Mouse (Mus musculus) gastrocnemius, postnatal 14 days (tissue): ENCODE results near the gene Tfap4. TPM values are rescaled to one million over a fixed set of nuclear protein-coding genes. Genes with fewer than 3 reads are reported as not detected.

Experiments used
- DNase-seq: peaks from one replicate; pipeline ENCODE4 v3.0.0; 2021; ENCODE audit warnings: mixed read lengths
- intact Hi-C: fragments of 180-260 bp; cut with DNase I; formaldehyde crosslinking; loops from one replicate; pipeline ENCODE4 v1.15.1; 2025; ENCODE audit warnings: low total_unique reads
- total RNA-seq, 2 experiments: library from RNA; stranded (reverse); gene quantifications; 2 replicates each; pipeline ENCODE4 v1.2.3; 2021

Gene Tfap4
- total RNA-seq, 2 experiments from 2014 or later = 4.1 to 4.4 TPM

GRCm38 (mm10) chr16:4558980-4559631 lies 548 bp downstream of the Tfap4 start:
- intact Hi-C loops = no loop called here
- peak; percentile 69 for DNase-seq

DNA sequence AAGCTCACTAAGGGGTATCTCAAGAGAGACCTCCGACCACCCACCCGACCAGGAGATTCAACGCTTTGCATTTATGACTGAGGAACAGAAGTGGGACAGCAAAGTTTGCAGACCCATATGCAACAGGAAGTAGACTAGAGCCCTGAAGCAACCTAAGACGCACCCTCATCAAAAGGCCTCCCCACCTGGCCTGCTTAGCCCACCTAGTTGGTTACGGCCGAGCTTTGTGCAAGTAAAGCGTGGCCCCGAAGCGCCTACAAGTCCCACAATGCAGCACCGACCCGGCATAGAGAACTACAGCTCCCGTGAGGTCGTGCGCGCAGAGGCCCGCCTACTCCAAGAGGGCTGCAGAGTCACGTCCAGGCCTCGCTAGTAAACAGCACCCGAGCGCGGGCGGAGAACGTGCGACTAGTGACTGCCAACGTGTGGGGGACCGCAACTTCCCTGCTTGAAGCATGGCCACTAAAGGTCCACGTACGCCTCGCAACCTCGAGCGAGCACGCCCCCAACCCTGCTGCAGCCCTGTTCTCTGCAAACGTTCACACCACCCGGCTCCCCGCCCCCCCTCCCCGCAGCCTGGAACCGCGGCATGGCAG lies 1.2 kb downstream of the Tfap4 start:
- intact Hi-C loops = no loop called here

DNA sequence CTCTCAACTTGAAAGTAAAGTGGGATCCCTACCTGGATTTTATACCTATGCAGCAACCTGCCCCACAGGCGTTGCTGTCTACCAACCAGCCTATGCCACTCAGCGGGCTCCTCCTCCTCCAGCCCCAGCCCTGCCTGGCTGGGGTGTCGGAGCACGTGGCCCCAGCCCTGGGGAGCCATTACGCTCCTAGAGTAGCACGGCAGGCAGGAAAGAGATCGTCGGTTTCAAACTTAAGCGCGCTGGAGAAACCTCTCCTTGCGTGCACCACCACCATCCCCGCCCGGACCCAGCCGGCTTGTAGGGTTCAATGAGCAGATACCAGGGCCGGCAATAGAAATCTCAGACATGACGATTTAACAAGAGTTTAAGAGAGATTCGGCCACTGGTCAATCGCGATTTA lies 1.7 kb downstream of the Tfap4 start:
- intact Hi-C loops = no loop called here
- peak; percentile 73 for DNase-seq

More for the DNA sequence above, 1.2 kb downstream of the Tfap4 start:
- DNase-seq = peak; percentile 90

- intact Hi-C loops = no loop called here
- DNase-seq = no peak
These were observed 2.6 kb downstream of the Tfap4 start for GRCm38 (mm10) chr16:4557085-4557484.

DNA sequence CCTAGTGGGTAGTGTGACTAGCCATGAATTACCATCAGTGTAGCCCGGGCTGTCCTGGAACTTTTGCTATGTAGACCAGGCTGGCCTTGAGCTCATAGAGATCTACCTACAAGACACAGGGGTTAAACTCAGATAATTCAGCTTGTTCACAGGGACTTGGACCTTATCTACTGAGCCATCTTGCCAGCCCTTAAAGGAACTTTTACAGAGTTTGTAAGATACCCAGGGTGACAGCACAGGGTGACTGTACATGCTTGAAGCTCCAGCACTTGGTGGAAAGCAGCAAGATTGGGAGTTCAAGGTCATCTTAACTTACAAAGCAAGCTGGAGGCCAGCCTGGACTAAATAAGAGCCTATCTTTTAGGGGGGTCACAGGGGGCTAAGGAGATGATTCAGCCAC lies 4.1 kb downstream of the Tfap4 start:
- intact Hi-C loops = no loop called here
- DNase-seq = no peak

- DNase-seq = peak; percentile 72
- intact Hi-C loops = loop anchor here (5.0 kb wide), 1 partner anchor 54 kb away; no protein-coding TSS in a partner anchor
These were observed 6.7 kb downstream of the Tfap4 start for GRCm38 (mm10) chr16:4552829-4553550.

- intact Hi-C loops = loop anchor here (5.0 kb wide), 1 partner anchor 55 kb away; no protein-coding TSS in a partner anchor
- DNase-seq = no peak
These were observed 7.8 kb downstream of the Tfap4 start for GRCm38 (mm10) chr16:4551885-4552284.

DNA sequence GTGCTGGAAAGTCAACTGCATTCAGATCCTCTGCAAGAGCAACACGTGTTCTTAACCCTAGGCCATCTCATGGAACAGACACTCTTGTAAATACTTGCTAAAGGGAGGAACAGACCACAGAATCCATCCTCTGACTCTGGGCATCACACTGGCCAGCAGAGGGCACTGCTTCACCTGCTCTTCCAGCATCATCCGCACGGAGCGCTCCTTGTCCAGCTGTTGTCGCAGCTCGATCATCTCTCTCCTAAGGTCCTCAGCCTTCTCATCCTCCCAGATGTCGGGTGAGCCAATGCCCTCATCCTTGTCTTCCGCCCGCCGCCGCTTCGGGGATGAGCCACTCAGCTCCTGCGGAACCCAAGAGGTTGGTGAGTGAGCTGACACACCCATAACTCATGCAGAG lies 8.6 kb downstream of the Tfap4 start:
- DNase-seq = peak; percentile 78
- intact Hi-C loops = loop anchor here (5.0 kb wide), 1 partner anchor 56 kb away; no protein-coding TSS in a partner anchor

GRCm38 (mm10) chr16:4548953-4549688 lies 10.5 kb downstream of the Tfap4 start:
- no peak for DNase-seq
- intact Hi-C loops = loop anchor here (10.0 kb wide), 1 partner anchor 234 kb away; no protein-coding TSS in a partner anchor

GRCm38 (mm10) chr16:4547611-4548010 lies 12.0 kb downstream of the Tfap4 start:
- DNase-seq = no peak
- intact Hi-C loops = loop anchor here (10.0 kb wide), 1 partner anchor 233 kb away; no protein-coding TSS in a partner anchor

GRCm38 (mm10) chr16:4546838-4547237 lies 12.8 kb downstream of the Tfap4 start:
- DNase-seq = no peak
- intact Hi-C loops = loop anchor here (10.0 kb wide), 1 partner anchor 232 kb away; no protein-coding TSS in a partner anchor

DNA sequence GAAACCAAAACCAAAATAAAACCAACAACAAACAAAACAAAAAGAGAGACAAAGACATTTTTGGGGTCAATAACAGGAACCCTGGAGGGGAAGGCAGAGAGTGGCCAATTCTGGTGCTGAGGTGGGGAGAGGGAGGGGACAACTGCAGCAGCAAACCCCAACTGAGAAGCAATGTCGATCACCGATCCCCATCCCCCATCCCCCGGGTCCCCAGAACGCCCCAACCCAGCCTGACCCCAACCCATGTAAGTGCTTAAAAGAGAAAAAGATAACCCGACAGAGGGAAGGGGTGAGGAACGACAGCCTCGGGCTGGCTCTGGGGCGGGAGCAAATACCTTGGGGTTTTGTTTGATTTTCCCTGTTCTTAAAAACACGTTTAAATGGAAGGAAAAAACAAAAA lies 14.8 kb downstream of the Tfap4 start:
- intact Hi-C loops = loop anchor here (10.0 kb wide), 1 partner anchor 230 kb away; no protein-coding TSS in a partner anchor

GRCm38 (mm10) chr16:4543266-4543665 lies 16.4 kb downstream of the Tfap4 start:
- intact Hi-C loops = loop anchor here (2.0 to 10.0 kb wide), 2 partner anchors 56 to 228 kb away; no protein-coding TSS in a partner anchor
- DNase-seq = no peak

More for the DNA sequence above, 14.8 kb downstream of the Tfap4 start:
- no peak for DNase-seq

DNA sequence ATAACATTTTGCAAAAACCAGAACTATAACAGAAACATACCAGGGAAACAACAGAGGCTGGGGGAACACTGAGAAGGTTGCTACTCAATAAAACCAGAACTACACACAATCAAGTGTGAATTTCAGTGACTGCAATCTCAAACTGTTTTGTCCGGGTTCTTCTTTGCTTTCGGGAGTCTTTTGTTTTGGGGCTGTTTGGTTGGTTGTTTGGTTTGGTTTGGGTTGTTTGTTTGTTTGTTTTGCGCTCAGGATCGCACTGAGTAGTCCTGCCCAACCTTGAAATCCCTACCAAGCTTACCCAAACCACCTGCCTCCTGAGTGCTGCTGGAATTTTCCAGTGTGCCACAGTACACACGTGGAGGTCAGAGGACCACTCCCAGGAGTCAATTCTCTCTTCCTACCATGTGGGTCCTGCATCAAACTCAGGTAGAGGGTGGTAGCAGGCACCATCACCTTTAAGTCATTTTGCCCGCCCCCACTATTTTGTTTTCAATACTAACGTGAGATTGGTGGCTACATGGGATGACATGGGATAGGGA lies 17.3 kb downstream of the Tfap4 start:
- no peak for DNase-seq
- intact Hi-C loops = loop anchor here (2.0 to 10.0 kb wide), 2 partner anchors 56 to 228 kb away; no protein-coding TSS in a partner anchor

DNA sequence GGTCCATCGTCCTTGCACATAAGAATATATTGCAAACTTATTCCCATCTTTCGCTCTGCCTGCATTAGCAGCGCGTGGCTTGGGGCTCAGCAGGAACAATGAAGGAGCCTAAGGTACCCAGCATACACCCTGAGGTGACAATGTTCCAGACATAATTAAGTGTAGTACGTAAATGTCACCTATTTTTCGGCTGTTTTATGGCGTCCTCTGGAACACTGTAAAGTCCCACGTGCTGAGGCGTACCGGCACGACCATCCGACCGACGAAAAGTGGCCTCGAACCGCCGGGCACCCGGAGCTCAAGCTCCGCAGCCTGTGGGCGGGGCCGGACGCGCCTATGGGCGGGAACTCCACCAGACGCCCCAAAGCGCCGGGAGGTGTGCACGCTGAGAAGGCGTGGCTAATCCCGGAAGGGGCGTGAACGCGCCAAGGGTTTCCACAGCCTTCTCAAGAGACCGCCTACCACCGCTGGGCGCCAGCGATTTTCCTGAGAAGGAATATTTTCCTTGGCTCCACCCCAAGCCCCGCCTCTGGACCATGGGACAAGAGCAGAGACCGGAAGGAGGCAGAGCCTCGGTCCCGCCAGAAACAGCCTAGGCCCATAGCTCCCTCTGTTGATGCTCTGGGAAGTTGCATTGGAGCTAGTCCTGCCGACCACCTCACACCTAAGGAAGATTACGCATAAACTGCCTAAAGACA lies 18.0 kb downstream of the Tfap4 start, which contains the start of gene Srl:
TSS of gene Srl (minus strand) at position 316 of the 698 bp plus-strand sequence.
- peak; percentile 100 for DNase-seq
- intact Hi-C loops = loop anchor here (2.0 to 10.0 kb wide), 2 partner anchors 55 to 227 kb away; no protein-coding TSS in a partner anchor

DNA sequence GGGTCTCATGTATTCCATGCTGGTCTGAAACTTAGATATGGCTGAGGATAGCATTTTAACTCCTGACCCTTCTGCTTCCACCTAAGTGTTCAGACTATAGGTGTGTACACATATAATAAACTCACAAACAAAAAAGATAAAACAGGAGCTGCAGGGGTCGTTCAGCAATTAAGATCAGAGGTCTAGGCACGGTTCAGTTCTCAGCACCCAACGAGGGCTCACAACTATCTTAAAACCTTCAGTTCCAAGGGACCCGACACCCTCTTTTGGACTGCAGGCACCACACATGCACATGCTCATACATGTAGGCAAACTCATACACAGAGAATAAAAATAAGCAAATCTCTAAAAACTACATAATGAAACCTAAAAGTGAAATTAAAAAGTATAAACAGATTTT lies 18.6 kb downstream of the Tfap4 start:
- no peak for DNase-seq
- intact Hi-C loops = loop anchor here (10.0 kb wide), 1 partner anchor 226 kb away; no protein-coding TSS in a partner anchor

DNA sequence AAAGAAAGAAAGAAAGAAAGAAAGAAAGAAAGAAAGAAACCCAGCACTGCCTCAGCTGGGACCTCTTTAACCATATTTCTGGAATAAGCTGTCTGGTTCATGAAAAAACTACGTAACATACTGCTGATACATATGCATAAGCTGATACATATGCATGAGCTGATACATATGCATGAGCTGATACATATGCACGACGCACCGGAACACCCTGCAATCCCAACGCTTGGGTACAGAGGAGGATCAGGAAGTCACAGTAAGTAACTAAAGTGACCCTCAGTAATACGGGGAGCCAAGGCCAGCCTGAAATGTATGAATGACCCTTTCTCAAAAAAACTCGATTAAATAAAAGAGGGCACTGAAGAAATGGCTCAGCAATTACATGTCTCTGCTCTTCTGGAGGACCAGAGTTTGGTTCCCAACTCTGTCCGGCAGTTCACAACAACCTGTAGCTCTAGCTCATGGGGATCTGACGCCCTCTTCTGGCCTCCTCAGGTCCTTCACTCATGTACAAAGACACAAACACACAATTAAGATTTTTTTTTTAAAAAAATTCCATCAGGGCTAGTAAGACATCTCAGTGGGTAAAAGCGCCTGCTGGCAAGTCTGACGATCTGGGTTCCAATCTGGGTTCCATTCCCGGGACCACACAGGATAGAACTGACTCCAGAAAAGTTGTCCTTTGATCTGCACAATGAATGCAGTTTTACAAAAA lies 19.4 kb downstream of the Tfap4 start:
- no peak for DNase-seq
- intact Hi-C loops = loop anchor here (10.0 kb wide), 1 partner anchor 225 kb away; no protein-coding TSS in a partner anchor

GRCm38 (mm10) chr16:4539521-4539920 lies 20.1 kb downstream of the Tfap4 start:
- intact Hi-C loops = no loop called here

More at GRCm38 (mm10) chr16:4539521-4539920, 20.1 kb downstream of the Tfap4 start:
- no peak for DNase-seq
